Mouse (Mus musculus) megakaryocyte, embryonic 14.5 days (primary cell): ENCODE measurements around the gene Prkch.

ENCODE experiments used
- FLI1 ChIP-seq: IDR thresholded peaks from 2 replicates; pipeline ENCODE4 v1.6.1; 2012; ENCODE audit warnings: low read length, inconsistent platforms, mixed read lengths
- GATA1 ChIP-seq: IDR thresholded peaks from 3 replicates; pipeline ENCODE4 v1.6.1; 2012; ENCODE audit warnings: mixed read lengths, low read length, inconsistent platforms, borderline replicate concordance

- TF ChIP-seq FLI1 (no peak), GATA1 (no peak)
Measured at GRCm38 (mm10) chr12:73694690-73695089, 110.1 kb downstream of the Prkch start.
